Mouse (Mus musculus): Measurements from ENCODE around the gene Ksr2.

The Ksr2 gene

DNA sequence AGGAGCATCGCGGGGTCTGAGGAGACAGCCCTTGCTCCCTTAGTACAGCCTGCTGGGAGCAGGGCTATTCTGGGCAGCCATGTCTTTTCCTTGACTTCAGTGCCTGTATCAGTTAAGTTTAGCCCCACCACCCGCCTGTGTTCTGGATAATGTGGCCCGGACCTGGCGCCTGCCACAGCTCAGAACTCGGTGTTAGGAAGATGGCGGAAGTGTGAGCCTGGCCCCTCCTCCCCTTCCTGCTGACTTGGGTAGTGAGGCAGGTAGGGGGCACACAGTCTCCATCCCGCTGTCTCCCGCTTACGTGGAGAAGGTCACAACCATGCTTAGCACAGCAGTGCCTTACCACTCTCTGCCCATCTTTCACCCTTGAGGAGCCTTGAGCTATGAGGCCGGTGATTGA is 68.2 kb downstream of the Ksr2 start:
- no peak for DNase-seq (ENCODE audit: low read depth)

DNA sequence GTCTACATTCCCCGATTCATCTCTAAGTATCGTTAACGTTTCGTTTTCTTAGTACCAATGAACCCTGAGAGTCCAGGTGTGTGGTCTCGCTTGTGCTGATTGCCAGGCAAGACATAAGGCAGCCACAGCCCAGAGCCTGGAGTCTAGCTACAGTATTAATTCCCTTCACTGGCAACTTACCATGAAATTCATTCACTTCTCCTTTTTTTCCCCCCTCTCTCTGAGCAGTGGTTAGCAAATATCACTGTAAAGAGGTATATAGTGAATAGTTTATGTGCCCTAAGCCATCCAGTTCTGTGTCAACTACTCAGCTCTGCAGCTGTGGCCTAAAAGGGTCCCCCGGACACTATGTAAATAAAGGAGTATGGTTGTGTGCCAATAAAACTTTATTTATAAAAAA is 71.6 kb downstream of the Ksr2 start:
- no peak for DNase-seq (ENCODE audit: low read depth)

DNA sequence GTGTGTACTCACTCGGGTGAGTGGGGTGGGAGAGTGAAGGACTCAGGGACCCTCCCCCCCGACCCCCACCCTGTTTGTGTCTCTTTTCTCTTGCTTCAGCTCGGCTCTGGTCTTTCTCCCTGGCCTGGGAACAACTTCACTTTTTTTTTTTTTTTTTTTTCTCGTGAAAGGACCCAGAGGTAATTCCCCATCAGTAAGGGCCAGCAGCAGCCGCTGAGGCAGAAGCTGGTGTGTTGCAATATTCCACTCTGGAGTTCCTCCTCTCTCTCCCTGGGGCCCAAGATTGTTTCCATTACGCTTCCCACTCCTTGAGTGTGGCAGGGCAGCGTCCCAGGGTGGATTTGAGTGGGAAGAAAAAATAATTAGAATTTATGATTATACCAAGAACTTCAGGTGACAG is 72.3 kb downstream of the Ksr2 start:
- DNase-seq (ENCODE audit: low read depth) = no peak

DNA sequence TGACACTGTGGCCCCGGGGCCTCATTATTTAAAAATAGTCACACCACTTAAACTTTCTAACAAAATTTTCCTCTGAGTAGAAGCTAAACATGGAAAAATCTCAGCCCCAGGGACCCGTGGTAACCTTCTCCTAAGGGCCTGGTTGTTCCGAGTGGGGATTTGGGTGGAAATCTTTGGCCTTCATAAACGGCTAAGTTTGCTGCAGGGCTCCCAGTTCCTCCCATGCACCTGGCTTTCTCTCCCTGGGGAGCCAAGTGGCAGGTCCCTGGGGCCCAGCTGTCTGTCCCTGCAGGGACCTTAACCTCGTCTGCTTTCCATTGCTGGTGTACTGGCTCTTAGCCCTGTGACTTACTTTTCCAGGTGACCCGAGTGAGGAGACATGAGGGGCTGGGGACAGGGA is 74.4 kb downstream of the Ksr2 start:
- no peak for DNase-seq (ENCODE audit: low read depth)

DNA sequence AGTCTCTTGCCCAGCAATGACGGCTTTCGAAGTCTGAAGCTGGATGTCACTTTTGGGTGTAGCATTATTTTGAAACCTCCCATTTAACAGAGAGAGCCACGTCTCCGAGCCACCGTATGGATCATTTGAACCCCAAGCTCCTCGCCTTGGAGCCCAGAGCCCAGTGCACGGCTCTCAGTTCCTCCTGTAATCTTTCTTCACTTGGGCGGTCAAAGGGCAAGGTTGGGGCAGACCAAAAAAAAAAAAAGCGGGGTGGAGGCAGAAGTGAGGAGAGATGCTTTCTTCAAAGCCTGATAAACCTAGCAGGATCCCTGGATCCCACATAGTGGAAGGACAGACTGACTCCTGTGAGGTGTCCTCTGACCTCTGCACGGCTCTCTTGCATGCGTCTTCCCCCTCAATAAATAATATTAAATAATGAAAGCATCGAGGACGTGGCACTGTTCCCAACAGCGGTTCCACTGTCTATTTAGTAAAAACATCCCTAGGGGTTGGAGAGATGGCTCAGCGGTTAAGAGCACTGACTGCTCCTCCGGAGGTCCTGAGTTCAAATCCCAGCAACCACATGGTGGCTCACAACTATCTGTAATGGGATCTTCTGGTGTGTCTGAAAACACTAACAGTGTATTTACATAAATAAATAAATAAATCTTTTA is 75.0 kb downstream of the Ksr2 start:
- no peak for DNase-seq (ENCODE audit: low read depth)

DNA sequence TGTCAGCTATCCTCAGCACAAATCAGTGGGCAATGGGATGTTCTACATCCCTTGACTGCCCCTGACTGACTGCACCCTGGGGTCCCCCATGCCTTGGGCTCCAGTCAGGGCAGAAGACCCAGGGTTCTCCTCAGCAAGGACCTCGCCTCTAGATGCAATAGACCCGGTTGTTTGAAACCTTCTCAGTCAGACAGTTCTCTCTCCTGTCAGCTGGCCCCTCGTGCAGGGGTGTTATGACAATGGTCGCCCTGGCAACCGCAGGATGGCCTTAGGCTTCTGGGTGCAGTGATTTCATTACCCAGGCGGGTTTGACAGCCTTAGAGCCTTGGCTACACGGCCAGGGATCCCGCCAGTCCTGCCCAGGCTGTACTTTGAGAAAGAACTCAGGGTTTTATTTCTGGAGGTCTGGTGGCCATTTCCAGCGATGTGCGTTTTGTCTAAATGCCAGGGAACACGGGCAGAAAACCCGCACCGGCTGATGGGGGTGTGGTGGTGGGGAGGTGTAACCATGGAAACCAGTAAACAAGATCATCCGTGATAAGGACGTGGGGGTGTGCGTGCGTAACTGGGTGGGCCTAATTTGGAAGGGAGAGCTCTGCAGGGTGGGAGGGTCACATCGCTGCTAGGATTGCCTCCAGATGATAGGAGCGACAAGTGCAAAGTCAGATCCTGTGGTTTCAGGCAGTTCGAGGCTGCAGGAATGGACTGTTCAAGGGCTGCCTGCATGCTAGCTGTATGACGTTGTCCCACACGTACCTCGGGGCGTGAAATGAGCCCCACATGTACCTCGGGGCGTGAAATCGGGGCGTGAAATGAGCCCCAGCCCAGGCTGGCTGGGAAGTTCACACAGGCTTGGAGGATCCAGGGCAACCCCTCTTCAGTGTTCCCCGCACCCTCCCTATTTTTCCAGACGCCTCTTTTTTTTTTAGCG is 79.4 kb downstream of the Ksr2 start:
- DNase-seq (ENCODE audit: low read depth) = no peak

DNA sequence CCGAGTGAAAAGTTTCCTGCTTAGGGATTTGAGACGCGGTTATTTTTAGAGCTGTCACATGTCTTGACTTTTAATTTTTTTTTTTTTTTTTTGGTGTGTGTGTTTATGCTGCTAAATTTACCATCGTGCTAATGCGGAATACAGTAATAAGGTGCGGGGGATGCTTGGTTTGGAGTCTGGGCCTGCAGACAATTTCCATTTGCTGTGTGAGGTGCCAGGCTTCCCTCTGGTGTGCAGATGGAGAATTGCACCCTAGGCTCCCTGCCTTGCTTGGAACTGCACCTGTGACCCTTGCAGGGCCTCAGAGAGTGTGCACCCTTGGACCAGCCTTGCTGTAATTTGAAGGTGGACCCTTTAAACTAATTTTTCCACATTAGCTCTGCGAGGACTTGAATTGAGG is 80.1 kb downstream of the Ksr2 start:
- no peak for DNase-seq (ENCODE audit: low read depth)

DNA sequence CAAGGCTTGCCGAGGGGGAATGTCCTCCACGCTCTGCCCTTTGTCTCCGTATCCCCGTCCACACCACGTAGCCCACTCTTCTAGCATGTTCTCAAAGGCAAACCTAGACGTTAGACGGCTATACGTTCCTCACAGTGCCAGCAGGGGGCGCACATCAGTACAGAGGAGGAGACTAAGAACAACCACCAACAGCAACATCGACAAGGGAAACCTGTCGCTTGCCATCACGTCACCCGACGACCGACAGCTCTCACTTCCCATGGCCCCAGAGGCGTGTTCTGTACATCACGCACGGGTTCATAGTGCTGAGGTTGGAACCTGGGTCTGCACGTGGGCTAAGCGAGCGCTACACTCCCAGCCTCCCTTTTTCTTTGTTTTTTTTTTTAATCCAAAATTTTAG is 83.3 kb downstream of the Ksr2 start:
- no peak for DNase-seq (ENCODE audit: low read depth)

DNA sequence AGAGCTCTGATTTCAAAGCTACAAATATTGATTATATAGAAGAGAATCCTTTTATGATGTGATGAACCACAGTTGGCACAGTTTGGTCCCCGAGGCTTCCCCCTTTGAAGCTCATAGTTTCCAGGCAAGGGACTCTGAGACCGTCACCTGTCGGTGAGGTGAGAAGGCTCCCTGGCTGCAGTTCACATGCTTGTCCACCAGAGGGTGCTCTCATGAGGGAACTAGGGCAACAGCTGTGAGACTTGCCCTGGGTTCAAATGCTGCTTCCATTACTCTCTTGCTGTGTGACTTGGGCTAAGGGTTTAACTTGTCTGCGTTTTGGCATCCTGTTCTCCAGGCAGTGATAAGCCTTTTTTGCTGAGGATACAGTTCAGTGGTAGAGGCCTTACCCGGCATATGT is 88.8 kb downstream of the Ksr2 start:
- no peak for DNase-seq (ENCODE audit: low read depth)

DNA sequence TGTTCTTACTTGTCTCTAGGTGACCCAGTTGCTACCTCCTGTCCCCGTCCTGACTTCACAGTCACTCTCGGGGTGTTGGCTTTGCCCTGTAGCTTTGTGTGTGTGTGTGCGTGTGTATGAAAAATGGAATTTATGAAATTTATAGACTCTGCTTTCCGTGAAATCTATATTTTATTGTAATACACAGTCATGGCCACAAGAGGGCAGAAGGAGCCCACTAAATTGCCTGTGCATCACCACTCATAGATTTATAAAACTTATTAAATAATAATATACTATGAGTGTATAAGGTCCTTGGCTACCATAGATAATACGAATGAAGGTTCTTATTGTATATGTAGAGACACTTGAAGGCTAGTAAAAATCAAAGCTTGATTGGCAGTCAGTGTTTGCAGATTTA is 90.6 kb downstream of the Ksr2 start:
- DNase-seq (ENCODE audit: low read depth) = no peak

DNA sequence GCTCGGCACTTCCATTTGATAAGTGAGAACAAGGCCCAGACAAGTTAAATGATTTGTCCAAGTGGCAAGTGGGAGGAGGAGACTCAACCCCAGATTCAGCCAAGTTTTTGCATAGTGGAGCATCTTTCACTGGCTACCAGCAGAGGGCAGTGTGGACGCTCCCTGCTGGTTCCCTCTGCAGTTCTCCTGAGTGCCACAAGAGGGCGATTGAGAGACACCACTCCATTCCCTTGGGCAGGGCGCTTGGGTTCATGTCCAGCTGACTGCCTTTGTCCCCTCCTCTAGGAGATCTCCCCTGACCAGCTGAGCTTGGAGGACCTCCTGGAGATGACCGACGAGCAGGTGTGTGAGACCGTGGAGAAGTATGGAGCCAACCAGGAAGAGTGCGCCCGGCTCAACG is 91.4 kb downstream of the Ksr2 start:
- DNase-seq (ENCODE audit: low read depth) = no peak

DNA sequence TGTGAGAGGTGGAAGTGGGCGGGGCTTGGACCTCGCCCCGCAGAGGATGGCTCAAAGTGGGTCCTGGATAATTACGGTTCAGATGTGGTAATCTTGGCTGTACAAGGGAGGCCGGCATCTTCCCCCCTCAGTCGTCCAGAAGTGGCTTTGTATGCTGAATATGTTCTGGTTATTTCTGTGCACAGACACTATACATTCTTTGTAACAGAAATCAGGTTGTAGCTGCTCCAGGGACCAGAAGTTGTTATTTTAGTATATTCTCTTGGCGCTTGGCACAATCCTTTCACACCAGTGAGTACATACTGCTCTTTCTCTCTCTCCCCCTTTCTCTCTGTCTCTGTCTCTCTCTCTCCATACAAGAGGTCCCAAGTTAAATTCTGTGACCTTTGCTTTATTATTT is 92.0 kb downstream of the Ksr2 start:
- no peak for DNase-seq (ENCODE audit: low read depth)

DNA sequence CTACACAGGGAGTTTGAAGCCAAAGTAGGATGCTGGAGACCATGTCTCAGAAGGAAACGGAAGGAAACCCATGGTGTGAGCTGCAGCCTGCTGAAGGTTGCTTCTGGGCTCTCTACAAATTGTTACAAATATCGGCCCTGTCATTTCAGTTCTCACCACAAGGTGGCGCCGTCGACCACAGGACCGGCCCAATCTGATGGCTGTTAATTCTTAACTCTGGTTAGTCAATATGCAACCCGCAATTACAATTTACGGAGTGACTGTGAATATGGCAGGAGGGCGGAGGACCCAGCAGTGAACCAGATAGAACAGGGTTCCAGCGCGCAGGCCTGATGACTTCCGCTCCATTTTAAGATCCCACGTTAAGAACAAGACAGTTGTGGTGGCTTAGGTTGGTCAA is 92.6 kb downstream of the Ksr2 start:
- DNase-seq (ENCODE audit: low read depth) = no peak

DNA sequence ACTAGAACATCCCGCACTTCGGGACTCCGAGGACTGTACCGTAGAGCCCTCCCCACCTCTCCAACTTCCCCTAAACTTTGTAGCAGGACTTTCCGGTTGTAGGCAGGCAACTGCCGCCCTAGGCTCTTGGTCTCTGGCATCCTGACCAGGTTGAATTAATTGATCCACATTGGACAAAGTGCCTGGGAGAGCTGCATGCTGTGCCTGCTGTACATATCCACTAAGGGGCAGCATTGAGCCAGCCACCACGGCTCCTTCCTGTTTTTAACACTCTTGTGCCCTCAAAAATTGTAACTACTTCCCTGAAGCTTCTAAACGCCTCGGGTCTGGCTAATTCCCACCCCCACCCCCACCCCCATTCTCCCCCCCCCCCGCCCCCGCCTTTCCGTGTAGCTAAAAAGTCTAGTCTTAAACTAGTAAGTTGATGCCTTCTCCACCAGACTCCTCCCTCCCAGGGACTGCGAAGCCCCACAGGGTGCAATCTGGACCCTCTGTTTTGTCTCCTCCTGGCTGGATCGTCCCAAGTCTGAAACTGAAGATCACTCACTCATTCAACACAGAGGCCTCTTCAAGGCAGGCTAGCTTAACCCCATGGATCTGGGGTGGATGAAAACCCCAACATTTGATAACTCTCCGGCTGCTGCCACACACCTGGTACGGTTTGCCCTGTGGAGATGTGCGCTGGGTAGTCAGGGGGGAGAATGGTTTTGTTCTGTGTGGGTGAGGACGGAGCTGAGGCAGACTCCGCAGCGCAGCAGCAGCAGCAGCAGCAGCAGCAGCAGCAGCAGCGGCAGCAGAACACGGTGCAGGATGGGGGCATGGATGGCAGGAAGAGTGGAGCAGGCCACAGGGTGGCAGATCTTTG is 95.9 kb downstream of the Ksr2 start:
- DNase-seq (ENCODE audit: low read depth) = no peak

DNA sequence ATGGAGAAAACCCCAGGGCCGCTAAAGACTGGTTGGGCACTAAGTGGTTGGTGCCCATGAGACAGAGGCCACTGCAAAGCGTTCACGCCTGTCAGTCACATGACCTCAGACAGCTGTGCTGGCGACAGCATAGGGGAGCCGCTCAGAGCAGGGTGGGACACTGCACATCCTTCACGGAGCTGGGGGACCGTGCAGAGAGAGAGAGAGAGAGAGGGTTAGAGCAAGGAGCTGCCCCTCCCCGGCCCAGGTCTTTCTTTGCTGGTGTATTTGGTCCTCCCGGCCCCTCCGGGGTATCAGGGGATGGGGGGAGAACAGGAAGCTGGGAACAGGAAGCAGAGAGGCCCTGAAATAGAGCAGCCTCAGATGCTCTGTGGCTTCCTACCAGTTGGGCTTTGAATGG is 97.1 kb downstream of the Ksr2 start:
- DNase-seq (ENCODE audit: low read depth) = no peak

DNA sequence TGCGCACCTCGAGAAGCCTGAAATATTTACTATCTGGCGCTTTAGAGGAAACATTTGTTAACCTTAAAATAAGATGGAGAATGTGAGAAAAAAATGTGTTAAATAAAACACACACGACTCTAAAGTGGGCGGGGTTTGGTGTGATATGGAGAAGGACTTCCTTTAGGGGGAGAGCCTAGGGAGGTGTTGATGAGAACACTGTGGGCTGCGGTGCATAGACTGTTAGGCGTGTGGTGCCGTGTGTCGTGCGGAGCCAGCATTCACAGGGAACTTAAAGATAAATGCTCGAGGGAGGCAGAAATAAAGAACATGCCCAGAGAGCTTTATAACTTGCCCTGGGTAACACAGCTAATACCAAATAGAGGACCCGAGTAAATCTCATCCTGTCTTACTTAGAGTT is 101.6 kb downstream of the Ksr2 start:
- no peak for DNase-seq (ENCODE audit: low read depth)

DNA sequence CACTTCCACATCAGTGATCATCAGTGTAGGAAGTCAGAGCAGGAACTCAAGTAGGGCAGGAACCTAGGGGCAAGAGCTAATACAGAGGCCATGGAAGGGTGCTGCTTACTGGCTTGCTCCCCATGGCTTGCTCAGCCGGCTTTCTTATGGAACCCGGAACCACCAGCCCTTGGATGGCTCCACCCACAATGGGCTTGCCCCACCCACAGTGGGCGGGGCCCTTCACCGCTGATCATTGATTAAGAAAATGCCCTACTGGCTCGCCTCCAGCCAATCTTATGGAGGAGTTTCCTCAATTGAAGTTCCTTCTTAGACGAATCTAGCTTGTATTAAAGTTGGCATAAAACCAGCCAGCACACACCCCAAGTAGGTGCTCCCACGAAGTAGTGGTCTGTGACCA is 102.1 kb downstream of the Ksr2 start:
- DNase-seq (ENCODE audit: low read depth) = no peak

DNA sequence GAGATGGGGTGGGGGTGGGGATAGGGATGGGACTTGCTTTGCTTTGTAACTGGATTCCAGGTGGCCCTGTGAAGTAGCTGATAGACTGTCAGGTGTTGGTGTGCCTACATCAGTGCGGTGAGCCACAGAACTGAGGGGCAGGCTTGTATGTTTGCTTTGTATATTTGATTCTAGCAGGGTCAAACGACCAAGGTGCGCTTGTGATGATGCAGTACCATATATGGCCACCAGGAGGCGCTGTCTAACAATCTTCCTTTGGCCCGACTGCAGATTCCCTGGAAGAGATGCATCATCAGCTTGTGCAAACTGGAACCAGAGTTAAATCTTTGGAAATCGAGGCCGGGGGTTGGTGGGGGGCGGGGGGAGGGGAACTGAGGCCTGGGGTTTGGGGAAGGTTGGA is 102.8 kb downstream of the Ksr2 start:
- no peak for DNase-seq (ENCODE audit: low read depth)

DNA sequence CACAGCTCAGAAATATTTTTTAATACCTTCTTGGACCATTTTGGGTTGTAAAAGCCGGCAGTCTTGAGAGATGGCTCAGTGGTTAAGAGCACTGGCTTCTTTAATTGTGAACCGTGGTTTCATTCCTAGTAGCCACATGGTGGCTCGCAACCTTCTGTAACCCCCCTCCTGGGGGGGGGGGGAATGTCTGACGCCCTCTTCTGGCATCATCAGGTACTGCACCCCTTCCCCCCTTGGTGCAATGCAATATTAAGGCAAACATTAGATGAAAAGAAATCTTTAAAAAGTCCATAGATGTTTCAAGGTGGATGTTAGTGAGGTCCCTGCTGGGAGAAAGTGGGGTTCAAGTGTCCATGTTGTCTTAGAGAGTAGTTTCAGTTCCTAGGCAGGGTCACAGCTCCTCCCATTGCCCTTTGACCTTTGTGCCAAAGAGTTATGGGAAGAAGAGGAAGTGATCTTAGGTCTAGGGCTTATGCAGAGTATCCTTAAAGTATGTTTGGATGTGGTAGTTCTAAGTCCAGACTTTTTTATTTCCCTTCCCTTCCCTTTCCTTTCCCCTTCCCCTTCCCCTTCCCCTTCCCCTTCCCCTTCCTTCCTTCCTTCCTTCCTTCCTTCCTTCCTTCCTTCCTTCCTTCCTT is 106.2 kb downstream of the Ksr2 start:
- no peak for DNase-seq (ENCODE audit: low read depth)

DNA sequence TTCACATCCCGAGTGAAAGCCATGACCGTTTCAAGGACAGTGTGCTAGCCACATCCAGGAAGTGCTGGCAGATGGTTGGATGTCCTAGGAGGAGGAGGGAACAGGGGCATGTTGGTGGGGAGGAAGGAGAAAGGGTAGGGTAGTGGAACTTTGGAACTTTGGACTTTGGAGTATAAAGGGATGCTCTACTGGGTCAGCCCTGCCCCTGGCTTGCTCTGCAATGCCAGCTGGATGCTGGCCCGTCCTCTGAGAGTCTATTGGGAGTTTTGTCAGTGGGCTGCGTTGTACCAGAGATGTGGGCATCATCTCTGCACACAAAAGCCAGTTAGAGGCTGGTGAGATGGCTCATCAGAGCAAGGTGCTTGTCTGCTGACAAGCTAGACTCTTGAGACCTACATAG is 107.4 kb downstream of the Ksr2 start:
- DNase-seq (ENCODE audit: low read depth) = no peak

DNA sequence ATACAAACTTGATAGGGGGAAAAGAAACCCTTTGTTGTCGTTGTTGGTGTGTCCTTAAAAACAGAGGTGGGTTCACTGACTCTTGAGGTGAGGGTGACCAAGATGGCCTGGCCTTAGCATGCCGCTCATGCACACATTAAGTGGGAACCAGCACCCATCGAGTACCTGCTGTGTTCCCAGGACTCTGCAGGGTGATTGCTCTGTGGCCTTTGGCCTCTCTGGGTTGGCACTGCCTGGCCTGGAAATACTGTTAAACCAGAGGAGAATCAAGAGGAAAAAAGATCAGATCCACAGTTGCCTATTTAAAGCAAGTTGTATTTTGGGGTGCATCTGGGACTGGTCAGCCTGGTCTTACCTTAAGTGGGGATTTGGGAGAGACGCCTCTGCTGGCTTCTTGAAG is 107.9 kb downstream of the Ksr2 start:
- no peak for DNase-seq (ENCODE audit: low read depth)

DNA sequence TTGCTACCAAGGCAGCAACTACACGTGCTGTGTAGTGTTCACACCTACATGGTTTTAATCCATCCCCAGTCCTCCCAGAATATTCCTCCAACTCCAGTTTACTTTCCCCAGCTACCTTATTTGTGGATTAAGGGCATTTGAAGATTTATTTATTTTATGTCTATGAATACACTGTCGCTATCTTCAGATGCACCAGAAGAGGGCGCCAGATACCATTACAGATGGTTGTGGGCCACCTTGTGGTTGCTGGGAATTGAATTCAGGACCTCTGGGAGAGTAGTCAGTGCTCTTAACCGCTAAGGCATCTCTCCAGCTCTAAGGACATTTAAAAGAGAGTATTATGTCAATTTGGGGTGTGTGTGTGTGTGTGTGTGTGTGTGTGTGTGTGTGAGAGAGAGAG is 108.7 kb downstream of the Ksr2 start:
- no peak for DNase-seq (ENCODE audit: low read depth)
